Mouse (Mus musculus) E14TG2a.4 (cell line): Measurements from ENCODE around the gene Slc35e3.

Source experiments
- CTCF ChIP-seq: conservative IDR thresholded peaks from 2 replicates; pipeline ENCODE4 v1.5.1; 2014; ENCODE audit warnings: low read length
- NANOG ChIP-seq: IDR thresholded peaks from 2 replicates; pipeline ENCODE4 v1.6.1; 2014; ENCODE audit warnings: borderline replicate concordance, low read length, mixed read lengths
- POU5F1 ChIP-seq: IDR thresholded peaks from 2 replicates; pipeline ENCODE4 v1.6.1; 2014; ENCODE audit warnings: low read length, borderline replicate concordance

- no peak for TF ChIP-seq CTCF
- TF ChIP-seq NANOG: no peak
- no peak for TF ChIP-seq POU5F1
These were observed 3.5 kb downstream of the Slc35e3 start for GRCm38 (mm10) chr10:117742618-117743017.
